Mouse (Mus musculus): ENCODE results near the gene Shc4. TPM values are rescaled to one million over a fixed set of nuclear protein-coding genes. Genes with fewer than 3 reads are reported as not detected.

Shc4 gene
- 0.97 and 1.1 TPM in 2 replicates for total RNA-seq (2012; rRNA removed)
- total RNA-seq (2014; rRNA removed) = 0.21 and 0.23 TPM in 2 replicates
- polyA plus RNA-seq (2012; ENCODE audit: insufficient read length, low read depth) = 0.10 and 0.37 TPM in 2 replicates

DNA sequence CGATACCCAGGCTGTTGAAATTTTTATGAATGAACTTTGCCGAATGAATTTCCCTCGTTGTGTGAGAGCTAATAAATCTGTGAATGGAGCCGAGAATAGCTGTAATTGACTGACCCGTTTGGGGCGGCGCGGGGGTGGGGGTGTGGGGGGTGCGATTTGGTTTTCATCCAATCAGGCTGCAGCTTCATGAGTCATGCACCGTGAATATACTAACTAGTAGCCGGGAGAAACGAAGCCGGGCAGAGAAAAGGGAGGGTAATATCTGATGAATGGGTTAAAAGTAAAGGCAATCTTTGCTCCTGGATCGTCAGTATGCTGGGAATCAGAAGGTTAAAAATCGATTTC, at the start of gene Shc4:
Shc4 (minus strand) TSS at position 63 of the 345 bp plus-strand sequence.
- in situ Hi-C loops (cut with MboI; ENCODE audit: low pct_ligation_motif_present, low pct_unique_long_range_greater_than_20kb, low sequenced_read_pairs) (no loop called here), dilution Hi-C loops (cut with MboI; ENCODE audit: extremely low pct_ligation_motif_present, extremely low pct_unique_long_range_greater_than_20kb, low sequenced_read_pairs) (no loop called here)
- Histone ChIP-seq H3K36me3 (replicated peaks in 1 of 2; ENCODE audit: control insufficient read depth in 1 of 2, insufficient read depth in 1 of 2, low read length in 1 of 2) (no peaks in the 10 kb centered on the region), H3K4me2 (ENCODE audit: insufficient read depth, low read depth, poor library complexity, severe bottlenecking) (peak within 1 kb of the TSS; percentile 100), H3K9ac (ENCODE audit: insufficient read depth, low read depth) (peak within 1 kb of the TSS; percentile 67), H3K9me3 (replicated peaks; ENCODE audit: low read length) (no peaks in the 10 kb centered on the region), H3K27ac (ENCODE audit: insufficient read depth, low read depth) (no peak within 1 kb of the TSS), H3K79me2 (replicated peaks; ENCODE audit: control insufficient read depth, extremely low read depth, insufficient read depth, poor library complexity, severe bottlenecking) (no peaks in the 10 kb centered on the region), H3K4me3 (replicated peaks in 1 of 3; ENCODE audit: low read depth in 2 of 3, low read length in 2 of 3, poor library complexity in 1 of 3) (peak within 1 kb of the TSS; percentile 21 to 55 (median 30)), H3K27me3 (replicated peaks) (peaks cover 4% of the 10 kb centered on the region), H3K4me1 (ENCODE audit: control insufficient read depth in 1 of 2, insufficient read depth in 2 of 2) (peaks cover 2 to 23% of the 10 kb centered on the region in 2 experiments; a peak in 3 of 4 replicates)
- no peak for DNase-seq (ENCODE audit: extremely low read depth)
- 0 out of 2 replicates have a peak, but pooled peaks have one; percentile 8 for TF ChIP-seq MXI1 (IDR thresholded peaks at IDR 0.05; ENCODE audit: low read depth, low read length)
- no peak for TF ChIP-seq MAFK (IDR thresholded peaks at IDR 0.05; ENCODE audit: insufficient replicate concordance, low read length)
- peak; percentile 29; the same call in 1 of the 2 replicates for TF ChIP-seq JUN (IDR thresholded peaks at IDR 0.05; ENCODE audit: insufficient read depth, low read depth, low read length)

DNA sequence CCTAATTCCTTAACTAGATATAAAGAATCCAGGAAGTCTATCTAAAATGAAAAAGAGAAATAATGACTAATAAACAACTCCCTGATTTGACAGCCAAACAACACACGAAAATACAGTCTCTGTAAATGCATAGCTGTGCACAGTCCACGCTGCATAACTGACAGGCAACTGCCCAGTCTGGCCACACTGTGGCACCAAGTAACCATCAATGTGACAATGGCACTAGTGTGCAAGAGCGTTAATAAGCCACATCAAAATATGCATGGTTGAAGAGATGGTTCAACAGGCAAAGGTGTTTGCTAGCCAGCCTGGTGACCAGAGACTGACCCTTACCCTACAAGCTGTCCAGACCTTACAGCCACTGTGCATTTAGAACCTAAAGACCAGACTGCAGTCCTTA, 41.1 kb upstream of the Shc4 start:
- Histone ChIP-seq H3K27ac (ENCODE audit: insufficient read depth, low read depth) (no peak overlapping the region), H3K4me3 (replicated peaks in 1 of 3; ENCODE audit: low read depth in 2 of 3, low read length in 2 of 3, poor library complexity in 1 of 3) (no peak overlapping the region), H3K79me2 (replicated peaks; ENCODE audit: control insufficient read depth, extremely low read depth, insufficient read depth, poor library complexity, severe bottlenecking) (no peaks in the 10 kb centered on the region), H3K27me3 (replicated peaks) (no peaks in the 10 kb centered on the region), H3K9ac (ENCODE audit: insufficient read depth, low read depth) (no peak overlapping the region), H3K9me3 (replicated peaks; ENCODE audit: low read length) (no peaks in the 10 kb centered on the region), H3K36me3 (replicated peaks in 1 of 2; ENCODE audit: control insufficient read depth in 1 of 2, insufficient read depth in 1 of 2, low read length in 1 of 2) (peaks cover 50 to 78% of the 10 kb centered on the region in 2 experiments), H3K4me1 (ENCODE audit: control insufficient read depth in 1 of 2, insufficient read depth in 2 of 2) (no peaks in the 10 kb centered on the region), H3K4me2 (ENCODE audit: insufficient read depth, low read depth, poor library complexity, severe bottlenecking) (no peak overlapping the region)
- TF ChIP-seq CHD2 (IDR thresholded peaks at IDR 0.05; ENCODE audit: low read length) = no peak
- TF ChIP-seq CTCF (conservative IDR thresholded peaks at IDR 0.05 in 1 of 2, IDR thresholded peaks at IDR 0.05 in 1 of 2; ENCODE audit: low read depth in 2 of 2, low read length in 2 of 2) = peak in 1 of 2 experiments; percentile 61; a peak in 2 of 4 replicates
- TF ChIP-seq EP300 (IDR thresholded peaks at IDR 0.05; ENCODE audit: low read length) = no peak
- TF ChIP-seq IRF4 (IDR thresholded peaks at IDR 0.05; ENCODE audit: low read depth, low read length) = no peak
- TF ChIP-seq RAD21 (IDR thresholded peaks at IDR 0.05; ENCODE audit: low read depth, low read length) = peak; percentile 68
- no peak for TF ChIP-seq NELFE (IDR thresholded peaks at IDR 0.05; ENCODE audit: low read depth, low read length)
- TF ChIP-seq CHD1 (IDR thresholded peaks at IDR 0.05; ENCODE audit: low read depth, low read length) = no peak
- TF ChIP-seq BHLHE40 (IDR thresholded peaks at IDR 0.05; ENCODE audit: low read depth, low read length) = no peak
- TF ChIP-seq MAFK (IDR thresholded peaks at IDR 0.05; ENCODE audit: insufficient replicate concordance, low read length) = no peak
- no peak for TF ChIP-seq RCOR1 (conservative IDR thresholded peaks at IDR 0.05; ENCODE audit: low read depth, low read length)
- no peak for TF ChIP-seq PAX5 (IDR thresholded peaks at IDR 0.05; ENCODE audit: low read length)
- TF ChIP-seq SMC3 (IDR thresholded peaks at IDR 0.05; ENCODE audit: low read depth, low read length) = peak; percentile 56
- TF ChIP-seq JUND (conservative IDR thresholded peaks at IDR 0.05; ENCODE audit: low read depth, low read length) = no peak
- TF ChIP-seq ETS1 (conservative IDR thresholded peaks at IDR 0.05; ENCODE audit: low read depth, low read length) = no peak
- no peak for TF ChIP-seq MAZ (IDR thresholded peaks at IDR 0.05; ENCODE audit: low read depth, low read length)
- dilution Hi-C loops (cut with MboI; ENCODE audit: extremely low pct_ligation_motif_present, extremely low pct_unique_long_range_greater_than_20kb, low sequenced_read_pairs) (no loop called here), in situ Hi-C loops (cut with MboI; ENCODE audit: low pct_ligation_motif_present, low pct_unique_long_range_greater_than_20kb, low sequenced_read_pairs) (no loop called here)
- peak; percentile 17 for DNase-seq (ENCODE audit: extremely low read depth)

Data from CH12.LX (cell line).